Mouse (Mus musculus) bone marrow macrophage, adult 2 months (primary cell): ENCODE measurements around the gene Uqcrq.
A peak's percentile ranks its signal among the peaks of the same experiment; 100 is the strongest.

Source experiments
- CTCF ChIP-seq: IDR thresholded peaks from 2 replicates; pipeline ENCODE4 v1.5.1; 2012; ENCODE audit warnings: low read depth, mild to moderate bottlenecking, low read length, moderate library complexity
- POLR2A ChIP-seq: IDR thresholded peaks from 2 replicates; pipeline ENCODE4 v1.6.1; 2012; ENCODE audit warnings: mild to moderate bottlenecking, low read depth, low read length, borderline replicate concordance

DNA sequence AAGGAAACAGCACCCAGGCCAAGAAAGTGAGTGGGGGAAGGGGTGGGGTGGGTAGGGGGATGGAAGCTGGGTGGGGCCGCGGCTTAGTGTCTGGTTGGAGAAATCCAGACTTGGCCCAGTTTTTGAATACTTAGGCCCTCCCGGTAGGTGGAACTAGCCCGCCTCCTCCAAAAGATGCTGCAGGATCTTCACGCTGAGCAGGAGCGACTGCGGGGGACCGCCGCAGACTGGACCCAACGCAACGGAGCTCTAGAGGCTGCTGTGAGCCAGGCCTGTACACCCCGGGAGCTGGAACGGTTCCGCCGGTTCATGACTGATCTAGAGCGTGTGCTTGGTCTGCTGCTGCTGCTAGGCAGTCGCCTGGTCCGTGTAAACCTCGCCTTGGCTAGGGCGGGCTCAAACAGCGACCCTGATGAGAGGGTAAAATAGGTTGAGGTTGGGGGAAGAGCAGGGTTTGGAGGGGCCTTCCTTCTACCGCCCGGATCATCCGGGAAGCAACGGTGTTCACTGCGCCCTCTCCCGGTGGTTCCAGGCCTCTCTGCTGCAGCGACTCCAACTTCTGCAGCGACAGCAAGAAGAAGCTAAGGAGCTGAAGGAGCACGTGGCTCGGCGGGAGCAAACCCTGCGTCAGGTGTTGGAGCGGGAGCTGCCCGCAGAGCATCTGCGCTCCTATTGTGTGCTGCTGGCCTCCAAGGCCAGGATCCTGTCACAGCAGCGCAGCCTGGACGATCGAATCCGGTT is 35.8 kb upstream of the Uqcrq start:
- TF ChIP-seq POLR2A (no peak), CTCF (peak; percentile 73)
